Mouse (Mus musculus) liver, postnatal 0 days (tissue): Measurements from ENCODE around the gene Oit1. TPM values are rescaled to one million over a fixed set of nuclear protein-coding genes. Genes with fewer than 3 reads are reported as not detected.

ENCODE experiments used
- ATAC-seq: fragments of 200-750 bp; cut with Nextera tagmentation; 2 replicates; pipeline ENCODE4 v1.8.0; 2017; ENCODE audit warnings: mild to moderate bottlenecking, moderate library complexity
- DNase-seq: peaks from one replicate; pipeline ENCODE4 v3.0.0-alpha.2; 2016
- H3K27ac ChIP-seq: fragments of 300-500 bp; sonication (generic); 2 replicates; pipeline ENCODE4 v1.5.1; 2014; ENCODE audit warnings: antibody characterized with exemption, moderate library complexity, mild to moderate bottlenecking, low read depth
- H3K27me3 ChIP-seq: fragments of 300-500 bp; sonication (generic); 2 replicates; pipeline ENCODE4 v1.6.1; 2014; ENCODE audit warnings: low read length, control low read depth, mixed read lengths; ENCODE audit not compliant: insufficient read depth
- H3K36me3 ChIP-seq: fragments of 300-500 bp; sonication (generic); replicated peaks from 2 replicates; pipeline ENCODE4 v1.6.1; 2014; ENCODE audit warnings: mild to moderate bottlenecking, control low read depth, low read length, moderate library complexity, mixed read lengths; ENCODE audit not compliant: insufficient read depth
- H3K4me1 ChIP-seq: fragments of 300-500 bp; sonication (generic); 2 replicates; pipeline ENCODE4 v1.6.1; 2014; ENCODE audit warnings: antibody characterized with exemption, mild to moderate bottlenecking, control low read depth; ENCODE audit not compliant: insufficient read depth
- H3K4me2 ChIP-seq: fragments of 300-500 bp; sonication (generic); 2 replicates; pipeline ENCODE4 v1.6.1; 2014; ENCODE audit warnings: low read depth, mild to moderate bottlenecking, low read length, moderate library complexity, mixed read lengths
- H3K4me3 ChIP-seq: fragments of 300-500 bp; sonication (generic); 2 replicates; pipeline ENCODE4 v1.5.1; 2014; ENCODE audit warnings: low read depth, low read length
- H3K9ac ChIP-seq: fragments of 300-500 bp; sonication (generic); replicated peaks from 2 replicates; pipeline ENCODE4 v1.6.1; 2014; ENCODE audit warnings: mild to moderate bottlenecking, moderate library complexity
- H3K9me3 ChIP-seq: fragments of 300-500 bp; sonication (generic); 2 replicates; pipeline ENCODE4 v1.6.1; 2016; ENCODE audit warnings: mild to moderate bottlenecking, control low read depth, low read length, mixed read lengths
- CTCF ChIP-seq: sonication (generic); IDR thresholded peaks from 2 replicates; pipeline ENCODE4 v1.5.1; 2016; ENCODE audit warnings: antibody characterized with exemption, low read depth
- EP300 ChIP-seq: IDR thresholded peaks from 2 replicates; pipeline ENCODE4 v1.6.1; 2016; ENCODE audit warnings: antibody characterized with exemption, low read depth, mild to moderate bottlenecking
- WGBS: fragments of 180-500 bp; shearing (Covaris S2); extraction: QIAGEN DNeasy Blood & Tissue Kit; methylation state at CpG from one replicate; pipeline ENCODE4 v1.1.7; 2014; ENCODE audit not compliant: insufficient replicate concordance; 5-methylcytosine and 5-hydroxymethylcytosine counted together
- polyA plus RNA-seq: library from polyadenylated mRNA; unstranded; fragments of >200 nt; fragmentation: Nextera tagmentation; extraction: Ambion mirVana; gene quantifications from 2 replicates; pipeline ENCODE4 v1.2.1, GENCODE M21; 2015

Gene Oit1
- polyA plus RNA-seq, 1 experiment from 2014 or later, result not detected

DNA sequence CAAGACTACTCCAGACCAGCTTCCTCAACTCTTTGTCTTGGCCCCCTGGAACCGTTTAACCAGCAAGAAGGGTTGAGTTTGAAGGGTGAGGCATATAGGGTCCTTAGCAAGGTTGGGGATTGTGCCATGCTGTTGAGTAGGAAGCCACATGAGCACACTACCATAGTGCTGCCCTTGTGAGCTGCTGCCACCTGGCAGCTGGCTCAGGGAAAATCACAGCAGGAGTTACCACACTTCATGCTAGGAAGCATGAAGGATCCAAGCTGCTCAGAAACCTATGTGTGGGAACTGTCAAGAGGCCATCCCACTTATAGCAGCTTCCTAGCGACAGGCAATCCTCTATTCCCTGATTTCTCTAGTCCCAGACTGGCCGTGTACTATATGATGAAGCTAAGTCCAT is 69.9 kb downstream of the Oit1 start:
- Histone ChIP-seq H3K4me3 (no peak overlapping the region), H3K9ac (no peak overlapping the region), H3K36me3 (no peaks in the 10 kb centered on the region), H3K4me1 (peaks cover 2% of the 10 kb centered on the region), H3K9me3 (no peaks in the 10 kb centered on the region), H3K27me3 (no peaks in the 10 kb centered on the region), H3K4me2 (no peak overlapping the region), H3K27ac (no peak overlapping the region)
- TF ChIP-seq EP300 (no peak), CTCF (peak; percentile 52)
- DNase-seq (no peak), ATAC-seq (no peak)
- WGBS, result 57% methylated on average over 3 of the region's 3 CpGs

DNA sequence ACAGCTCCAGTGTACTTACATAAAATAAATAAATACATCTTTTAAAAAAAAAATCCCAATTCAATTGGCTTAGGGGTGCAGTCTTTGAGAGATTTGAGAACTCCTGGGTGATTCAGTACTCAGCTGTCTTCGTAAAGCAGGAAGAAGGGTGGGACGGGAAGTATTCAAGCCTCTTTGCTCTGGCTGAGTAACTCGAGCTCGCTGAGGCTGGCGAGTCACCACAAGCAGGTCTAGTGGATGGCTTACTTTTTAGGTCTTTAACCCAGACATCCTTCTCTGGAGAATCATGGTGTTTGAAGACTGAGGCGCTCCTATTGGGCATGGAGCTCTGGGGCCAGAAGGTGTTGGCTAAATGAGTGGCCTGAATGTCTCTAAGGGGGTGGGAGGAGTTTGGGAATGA is 71.7 kb downstream of the Oit1 start:
- Histone ChIP-seq H3K9ac (no peak overlapping the region), H3K27ac (no peak overlapping the region), H3K4me3 (no peak overlapping the region), H3K36me3 (no peaks in the 10 kb centered on the region), H3K27me3 (no peaks in the 10 kb centered on the region), H3K4me2 (no peak overlapping the region), H3K4me1 (peaks cover 9% of the 10 kb centered on the region), H3K9me3 (no peaks in the 10 kb centered on the region)
- DNase-seq (no peak), ATAC-seq (no peak)
- WGBS, result 55% methylated on average over 6 of the region's 6 CpGs
- TF ChIP-seq EP300, result no peak
- TF ChIP-seq CTCF, result no peak

DNA sequence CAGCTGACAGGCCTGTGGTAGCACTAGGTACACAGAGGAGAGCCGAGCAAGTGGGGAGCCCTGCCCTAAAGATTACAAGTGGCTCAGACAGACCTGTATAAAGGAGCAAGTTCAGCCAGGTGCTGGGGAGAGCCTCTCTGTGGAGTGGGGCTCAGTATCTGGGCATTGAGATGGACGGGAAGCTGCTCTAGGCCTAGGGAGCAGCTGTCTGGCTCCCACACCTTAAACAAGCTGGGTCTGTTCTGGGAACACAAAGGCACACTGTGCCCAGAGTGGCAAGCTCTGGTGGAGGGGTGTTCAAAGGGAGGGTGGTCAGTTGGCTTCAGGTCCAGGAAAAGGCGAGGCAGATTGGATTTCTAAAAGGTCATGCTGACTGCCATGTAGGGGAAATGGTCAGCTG is 73.5 kb downstream of the Oit1 start:
- H3K27ac ChIP-seq, result 0 out of 2 replicates have a peak overlapping the region, but pooled peaks have one; percentile 16
- no peaks in the 10 kb centered on the region for H3K27me3 ChIP-seq
- ATAC-seq (no peak), DNase-seq (no peak)
- no peak overlapping the region for H3K9ac ChIP-seq
- H3K9me3 ChIP-seq, result no peaks in the 10 kb centered on the region
- TF ChIP-seq EP300 (no peak), CTCF (no peak)
- no peaks in the 10 kb centered on the region for H3K36me3 ChIP-seq
- WGBS, result 63% methylated on average over 3 of the region's 3 CpGs
- no peak overlapping the region for H3K4me3 ChIP-seq
- H3K4me2 ChIP-seq, result no peak overlapping the region
- peaks cover 9% of the 10 kb centered on the region for H3K4me1 ChIP-seq

DNA sequence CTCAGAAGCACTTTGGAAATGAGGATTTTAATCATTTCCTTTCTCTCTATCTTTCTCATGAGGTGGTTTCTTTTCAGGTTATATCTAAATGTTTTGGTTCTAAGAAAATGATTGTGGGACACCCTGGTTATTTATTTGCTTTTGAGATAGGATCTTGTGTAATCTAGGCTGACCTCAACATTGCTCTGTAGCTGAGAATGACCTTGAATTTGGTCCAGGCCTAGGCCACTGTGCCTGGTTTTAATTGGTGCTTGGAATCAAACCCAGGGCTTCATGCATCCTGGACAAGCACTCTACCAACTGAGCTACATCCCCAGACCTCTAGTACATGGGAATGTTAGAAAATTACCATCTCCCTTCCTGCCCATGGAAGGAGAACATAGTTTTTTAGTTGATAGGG is 74.5 kb downstream of the Oit1 start:
- peak; percentile 79 for ATAC-seq

DNA sequence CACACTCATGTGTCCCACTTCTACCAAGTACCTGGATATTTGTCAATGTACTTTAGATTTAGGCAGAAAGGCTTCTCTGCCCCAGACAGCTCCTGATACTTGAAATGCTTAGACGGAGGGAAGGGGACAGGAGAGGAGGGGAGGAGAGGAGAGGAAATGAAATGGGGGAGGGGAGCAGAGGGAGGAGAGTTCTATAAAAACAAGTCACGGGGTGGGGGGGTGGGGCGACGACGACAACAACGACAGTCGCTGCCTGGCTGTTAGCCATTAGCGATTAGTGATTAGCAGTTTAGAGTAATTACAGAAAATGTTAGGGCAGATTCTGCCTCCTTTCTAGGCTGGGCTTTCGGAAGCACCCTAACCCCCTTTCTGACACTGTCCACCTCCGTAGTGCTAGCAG is 75.9 kb downstream of the Oit1 start:
- DNase-seq (no peak), ATAC-seq (no peak)
- Histone ChIP-seq H3K27me3 (no peaks in the 10 kb centered on the region), H3K9me3 (no peaks in the 10 kb centered on the region), H3K27ac (peak overlapping the region; percentile 72; the same call in 1 of the 2 replicates), H3K4me3 (no peak overlapping the region), H3K4me2 (no peak overlapping the region), H3K36me3 (no peaks in the 10 kb centered on the region), H3K9ac (no peak overlapping the region), H3K4me1 (peaks cover 12% of the 10 kb centered on the region; the same call in 1 of the 2 replicates)
- 26% methylated on average over 10 of the region's 10 CpGs for WGBS
- TF ChIP-seq EP300, result no peak
- no peak for TF ChIP-seq CTCF

More for the DNA sequence above, 74.5 kb downstream of the Oit1 start:
- Histone ChIP-seq H3K4me1 (peaks cover 9% of the 10 kb centered on the region), H3K9ac (no peak overlapping the region), H3K9me3 (no peaks in the 10 kb centered on the region), H3K4me3 (no peak overlapping the region), H3K27me3 (no peaks in the 10 kb centered on the region), H3K4me2 (no peak overlapping the region), H3K36me3 (no peaks in the 10 kb centered on the region), H3K27ac (peak overlapping the region; percentile 72)
- no peak for TF ChIP-seq CTCF
- TF ChIP-seq EP300, result no peak; the same call in 1 of the 2 replicates
- DNase-seq, result no peak

DNA sequence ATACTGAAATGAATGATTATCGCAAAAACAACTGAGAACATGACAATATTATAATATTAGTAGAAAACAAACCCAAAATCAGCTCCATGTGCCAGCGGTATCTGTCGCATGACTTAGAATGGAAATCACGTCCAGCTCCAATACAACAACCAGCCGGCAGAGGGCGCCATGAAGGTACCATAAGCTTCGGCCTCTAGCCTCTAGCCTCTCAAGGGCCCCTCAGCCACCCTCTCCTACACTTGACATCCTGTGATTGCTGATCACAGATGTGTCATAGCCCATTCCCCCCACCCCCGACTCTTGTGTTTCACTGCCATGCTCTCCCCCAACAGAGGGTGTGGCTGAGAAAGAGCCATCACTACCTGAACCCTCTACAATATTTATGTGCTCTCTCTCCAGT is 78.3 kb downstream of the Oit1 start:
- peak; percentile 73 for DNase-seq
- Histone ChIP-seq H3K27ac (no peak overlapping the region), H3K4me1 (peaks cover 12% of the 10 kb centered on the region; the same call in 1 of the 2 replicates), H3K27me3 (no peaks in the 10 kb centered on the region), H3K36me3 (no peaks in the 10 kb centered on the region), H3K4me2 (no peak overlapping the region), H3K4me3 (no peak overlapping the region), H3K9ac (no peak overlapping the region), H3K9me3 (no peaks in the 10 kb centered on the region)
- whole genome bisulfite sequencing, result 27% methylated on average over 8 of the region's 8 CpGs
- no peak for ATAC-seq
- TF ChIP-seq EP300, result no peak
- peak; percentile 73 for TF ChIP-seq CTCF

Other genes starting within 250 kb of the Oit1 start
- gene Pdhb, start 205.7 kb downstream of the Oit1 start, polyA plus RNA-seq, result 119 and 125 TPM in 2 replicates
- gene Kctd6, start 164.6 kb downstream of the Oit1 start, polyA plus RNA-seq, result 9.7 and 10.0 TPM in 2 replicates
- 64.9 and 66.7 TPM in 2 replicates for gene Acox2, start 119.4 kb downstream of the Oit1 start, polyA plus RNA-seq
- not detected in 2 replicates for gene Fam107a, start 60.7 kb downstream of the Oit1 start, polyA plus RNA-seq